Mouse (Mus musculus): ENCODE data around the gene Fam131a.

Gene Fam131a

GRCm38 (mm10) chr16:20715976-20716840 is 23.2 kb downstream of the Fam131a start:
- in situ Hi-C loops (cut with MboI) = no loop called here

GRCm38 (mm10) chr16:20716841-20717180 is 23.8 kb downstream of the Fam131a start:
- in situ Hi-C loops (cut with MboI) = no loop called here

- in situ Hi-C loops (cut with MboI) = no loop called here
These were observed 24.3 kb downstream of the Fam131a start, which contains the start of the genes Polr2h and Clcn2 for GRCm38 (mm10) chr16:20717181-20717977. Gene Polr2h (plus strand): TSS chr16:20717665. Gene Clcn2 (minus strand): TSS chr16:20717746.

GRCm38 (mm10) chr16:20717978-20718670 is 25.1 kb downstream of the Fam131a start:
- in situ Hi-C loops (cut with MboI) = no loop called here

- in situ Hi-C loops (cut with MboI) = no loop called here
These were observed 28.8 kb downstream of the Fam131a start for GRCm38 (mm10) chr16:20721808-20722207.

GRCm38 (mm10) chr16:20722736-20723135 is 29.7 kb downstream of the Fam131a start:
- in situ Hi-C loops (cut with MboI) = no loop called here

GRCm38 (mm10) chr16:20723247-20723646 is 30.2 kb downstream of the Fam131a start:
- in situ Hi-C loops (cut with MboI) = no loop called here

GRCm38 (mm10) chr16:20724338-20724748 is 31.3 kb downstream of the Fam131a start:
- in situ Hi-C loops (cut with MboI) = no loop called here

GRCm38 (mm10) chr16:20725321-20725720 is 32.3 kb downstream of the Fam131a start:
- in situ Hi-C loops (cut with MboI) = no loop called here

GRCm38 (mm10) chr16:20725750-20726149 is 32.7 kb downstream of the Fam131a start:
- in situ Hi-C loops (cut with MboI) = no loop called here

- in situ Hi-C loops (cut with MboI) = no loop called here
These were observed 33.3 kb downstream of the Fam131a start for GRCm38 (mm10) chr16:20726384-20726783.

- in situ Hi-C loops (cut with MboI) = no loop called here
These were observed 37.3 kb downstream of the Fam131a start for GRCm38 (mm10) chr16:20730293-20730711.

- in situ Hi-C loops (cut with MboI) = no loop called here
These were observed 38.6 kb downstream of the Fam131a start for GRCm38 (mm10) chr16:20731688-20732087.

GRCm38 (mm10) chr16:20732251-20732924 is 39.3 kb downstream of the Fam131a start:
- in situ Hi-C loops (cut with MboI) = no loop called here

GRCm38 (mm10) chr16:20732925-20733730 is 40.1 kb downstream of the Fam131a start, which contains the start of gene Chrd:
Gene Chrd (plus strand): TSS chr16:20733127.
- in situ Hi-C loops (cut with MboI) = no loop called here

- in situ Hi-C loops (cut with MboI) = no loop called here
These were observed 41.0 kb downstream of the Fam131a start, which contains the start of gene Thpo for GRCm38 (mm10) chr16:20733731-20734730. Gene Thpo (minus strand): TSS chr16:20734511.

GRCm38 (mm10) chr16:20735651-20736050 is 42.6 kb downstream of the Fam131a start:
- in situ Hi-C loops (cut with MboI) = no loop called here

GRCm38 (mm10) chr16:20736168-20736567 is 43.1 kb downstream of the Fam131a start:
- in situ Hi-C loops (cut with MboI) = no loop called here

GRCm38 (mm10) chr16:20736823-20737222 is 43.8 kb downstream of the Fam131a start:
- in situ Hi-C loops (cut with MboI) = no loop called here
